Mouse (Mus musculus): ENCODE measurements around the gene H2-K1. TPM values are rescaled to one million over a fixed set of nuclear protein-coding genes. Genes with fewer than 3 reads are reported as not detected.

Gene H2-K1
- polyA plus RNA-seq (2012; ENCODE audit: low replicate concordance), result 253 and 752 TPM in 2 replicates

GRCm38 (mm10) chr17:34000150-34000537, at the start of gene H2-K1:
TSS of gene H2-K1 (minus strand) at chr17:34000347.

GRCm38 (mm10) chr17:34038878-34039561, 38.9 kb upstream of the H2-K1 start, which contains the start of gene Col11a2:
TSS of gene Col11a2 (plus strand) at chr17:34039437.

GRCm38 (mm10) chr17:34031465-34032173, 31.5 kb upstream of the H2-K1 start, which contains the start of the genes Slc39a7 and Rxrb:
TSS of gene Slc39a7 (minus strand) at chr17:34031682.
TSS of gene Rxrb (plus strand) at chr17:34031812.

GRCm38 (mm10) chr17:34027656-34028223, 27.6 kb upstream of the H2-K1 start, which contains the start of gene H2-Ke6:
TSS of gene H2-Ke6 (minus strand) at chr17:34028060.

GRCm38 (mm10) chr17:34024317-34024821, 24.2 kb upstream of the H2-K1 start, which contains the start of gene Ring1:
TSS of gene Ring1 (minus strand) at chr17:34024680.

GRCm38 (mm10) chr17:33955555-33956214, 44.5 kb downstream of the H2-K1 start, which contains the start of the genes Vps52 and Rps18:
TSS of gene Vps52 (plus strand) at chr17:33955812.
TSS of gene Rps18 (minus strand) at chr17:33956001.

GRCm38 (mm10) chr17:33951021-33951946, 48.9 kb downstream of the H2-K1 start, which contains the start of gene B3galt4:
TSS of gene B3galt4 (minus strand) at chr17:33951488.

Other genes with a start within 250 kb of the H2-K1 start
- gene Rab11b, start 239.8 kb downstream of the H2-K1 start, polyA plus RNA-seq (2012; ENCODE audit: low replicate concordance), result 96.5 and 233 TPM in 2 replicates
- gene Angptl4, start 218.5 kb downstream of the H2-K1 start, polyA plus RNA-seq (2012; ENCODE audit: low replicate concordance), result 3.9 and 15.1 TPM in 2 replicates
- 2.1 and 3.0 TPM in 2 replicates for gene Kank3, start 189.8 kb downstream of the H2-K1 start, polyA plus RNA-seq (2012; ENCODE audit: low replicate concordance)
- gene Rps28, start 175.8 kb downstream of the H2-K1 start, polyA plus RNA-seq (2012; ENCODE audit: low replicate concordance), result 128 and 1,150 TPM in 2 replicates
- 623 and 660 TPM in 2 replicates for gene Ndufa7, start 175.8 kb downstream of the H2-K1 start, polyA plus RNA-seq (2012; ENCODE audit: low replicate concordance)
- 29.9 and 33.2 TPM in 2 replicates for gene Cd320, start 157.3 kb downstream of the H2-K1 start, polyA plus RNA-seq (2012; ENCODE audit: low replicate concordance)
- gene Gm7029, start 126.5 kb downstream of the H2-K1 start, polyA plus RNA-seq (2012; ENCODE audit: low replicate concordance), result not detected in 2 replicates
- 74.4 and 87.4 TPM in 2 replicates for gene Kifc1, start 109.7 kb downstream of the H2-K1 start, polyA plus RNA-seq (2012; ENCODE audit: low replicate concordance)
- not detected in 2 replicates for gene Platr17, start 95.2 kb downstream of the H2-K1 start, polyA plus RNA-seq (2012; ENCODE audit: low replicate concordance)
- gene Daxx, start 90.9 kb downstream of the H2-K1 start, polyA plus RNA-seq (2012; ENCODE audit: low replicate concordance), result 28.6 and 32.1 TPM in 2 replicates
- 473 and 728 TPM in 2 replicates for gene Tapbp, start 84.4 kb downstream of the H2-K1 start, polyA plus RNA-seq (2012; ENCODE audit: low replicate concordance)
- gene Zbtb22, start 84.4 kb downstream of the H2-K1 start, polyA plus RNA-seq (2012; ENCODE audit: low replicate concordance), result 60.2 and 119 TPM in 2 replicates
- gene Rgl2, start 70.8 kb downstream of the H2-K1 start, polyA plus RNA-seq (2012; ENCODE audit: low replicate concordance), result 141 and 230 TPM in 2 replicates
- gene Pfdn6, start 60.0 kb downstream of the H2-K1 start, polyA plus RNA-seq (2012; ENCODE audit: low replicate concordance), result 74.5 and 89.8 TPM in 2 replicates
- gene Wdr46, start 59.7 kb downstream of the H2-K1 start, polyA plus RNA-seq (2012; ENCODE audit: low replicate concordance), result 94.9 and 266 TPM in 2 replicates
- 16.7 and 18.6 TPM in 2 replicates for gene B3galt4, start 48.9 kb downstream of the H2-K1 start, polyA plus RNA-seq (2012; ENCODE audit: low replicate concordance)
- 51.6 and 65.2 TPM in 2 replicates for gene Vps52, start 44.5 kb downstream of the H2-K1 start, polyA plus RNA-seq (2012; ENCODE audit: low replicate concordance)
- gene Rps18, start 44.3 kb downstream of the H2-K1 start, polyA plus RNA-seq (2012; ENCODE audit: low replicate concordance), result 29.1 and 64.5 TPM in 2 replicates
- 42.1 and 63.7 TPM in 2 replicates for gene Ring1, start 24.3 kb upstream of the H2-K1 start, polyA plus RNA-seq (2012; ENCODE audit: low replicate concordance)
- 50.7 and 105 TPM in 2 replicates for gene H2-Ke6, start 27.7 kb upstream of the H2-K1 start, polyA plus RNA-seq (2012; ENCODE audit: low replicate concordance)
- gene Slc39a7, start 31.3 kb upstream of the H2-K1 start, polyA plus RNA-seq (2012; ENCODE audit: low replicate concordance), result 36.5 and 105 TPM in 2 replicates
- gene Rxrb, start 31.5 kb upstream of the H2-K1 start, polyA plus RNA-seq (2012; ENCODE audit: low replicate concordance), result 269 and 299 TPM in 2 replicates
- 8.5 and 40.3 TPM in 2 replicates for gene Col11a2, start 39.1 kb upstream of the H2-K1 start, polyA plus RNA-seq (2012; ENCODE audit: low replicate concordance)
- gene H2-Oa, start 92.0 kb upstream of the H2-K1 start, polyA plus RNA-seq (2012; ENCODE audit: low replicate concordance), result 9.6 and 71.7 TPM in 2 replicates
- gene H2-DMa, start 119.2 kb upstream of the H2-K1 start, polyA plus RNA-seq (2012; ENCODE audit: low replicate concordance), result 29.6 and 120 TPM in 2 replicates
- gene Brd2, start 122.3 kb upstream of the H2-K1 start, polyA plus RNA-seq (2012; ENCODE audit: low replicate concordance), result 446 and 549 TPM in 2 replicates
- 73.6 and 78.6 TPM in 2 replicates for gene H2-DMb2, start 143.0 kb upstream of the H2-K1 start, polyA plus RNA-seq (2012; ENCODE audit: low replicate concordance)
- 2.3 and 4.0 TPM in 2 replicates for gene H2-DMb1, start 152.7 kb upstream of the H2-K1 start, polyA plus RNA-seq (2012; ENCODE audit: low replicate concordance)
- gene Tap1, start 187.2 kb upstream of the H2-K1 start, polyA plus RNA-seq (2012; ENCODE audit: low replicate concordance), result 20.7 and 59.1 TPM in 2 replicates
- gene Psmb9, start 187.4 kb upstream of the H2-K1 start, polyA plus RNA-seq (2012; ENCODE audit: low replicate concordance), result 14.5 and 26.2 TPM in 2 replicates
- 66.5 and 100 TPM in 2 replicates for gene Psmb8, start 197.4 kb upstream of the H2-K1 start, polyA plus RNA-seq (2012; ENCODE audit: low replicate concordance)
- 95.0 and 101 TPM in 2 replicates for gene Tap2, start 203.2 kb upstream of the H2-K1 start, polyA plus RNA-seq (2012; ENCODE audit: low replicate concordance)
- 5.9 and 8.8 TPM in 2 replicates for gene H2-Ob, start 238.6 kb upstream of the H2-K1 start, polyA plus RNA-seq (2012; ENCODE audit: low replicate concordance)